In genomic region chr5:119497501-119497900, GRCm38 (mm10) we compare ENCODE assay signal across 32 mouse cellular contexts.
DNase-seq lines count a peak whose midpoint lies in the region; ATAC-seq and TF ChIP-seq lines count a peak whose summit lies in the region.
"Had no signal": no experiment of that assay in that cellular context is flagged by ENCODE, and none has a peak within 500 bp of the region (broad histone marks: within the 10 kb centered on the region; RNA-seq: fewer than 3 reads in every experiment).

No protein-coding gene starts in this region.

- 88% methylated on average over 1 of the region's 1 CpGs for WGBS in hindbrain, postnatal 0 days
- WGBS in hindbrain, embryonic 11.5 days = 88% methylated on average over 1 of the region's 1 CpGs

- H3K27ac ChIP-seq in hindbrain, postnatal 0 days = no peak overlapping the region
- no peak overlapping the region for H3K27ac ChIP-seq in hindbrain, embryonic 11.5 days (ENCODE audit: low read depth, low read length)
- H3K27ac ChIP-seq: embryonic facial prominence, embryonic 13.5 days; forebrain, embryonic 10.5 days; heart, embryonic 13.5 days; hindbrain, embryonic 10.5 days; intestine, embryonic 15.5 days; layer of hippocampus, adult 2 months; liver, embryonic 12.5 days; macrophage; neural tube, embryonic 12.5 days; stomach, embryonic 15.5 days had no signal

- no peaks in the 10 kb centered on the region for H3K9me3 ChIP-seq in hindbrain, postnatal 0 days (ENCODE audit: low read length)
- H3K9me3 ChIP-seq in hindbrain, embryonic 11.5 days (ENCODE audit: control insufficient read depth, low read length) = no peaks in the 10 kb centered on the region
- H3K9me3 ChIP-seq: embryonic facial prominence, embryonic 13.5 days; forebrain, embryonic 10.5 days; heart, embryonic 13.5 days; hindbrain, embryonic 10.5 days; intestine, embryonic 15.5 days; liver, embryonic 12.5 days; neural tube, embryonic 12.5 days; stomach, embryonic 15.5 days had no signal

- ATAC-seq in hindbrain, postnatal 0 days = no peak
- no peak for ATAC-seq in hindbrain, embryonic 11.5 days (ENCODE audit: low FRiP score)
- ATAC-seq: hindbrain, embryonic 16.5 days; intestine, embryonic 15.5 days; liver, embryonic 12.5 days; liver, postnatal 0 days; midbrain, embryonic 16.5 days had no signal

- no peak for TF ChIP-seq CTCF in hindbrain, postnatal 0 days (IDR thresholded peaks at IDR 0.05; ENCODE audit: low read depth)

- H3K27me3 ChIP-seq in hindbrain, postnatal 0 days (ENCODE audit: insufficient read depth, low read length) = no peaks in the 10 kb centered on the region
- no peaks in the 10 kb centered on the region for H3K27me3 ChIP-seq in hindbrain, embryonic 11.5 days (ENCODE audit: control insufficient read depth, insufficient read depth, low read length)
- H3K27me3 ChIP-seq: embryonic facial prominence, embryonic 13.5 days; intestine, embryonic 15.5 days; liver, embryonic 12.5 days; neural tube, embryonic 12.5 days; stomach, embryonic 15.5 days had no signal

- no peak overlapping the region for H3K9ac ChIP-seq in hindbrain, postnatal 0 days (replicated peaks; ENCODE audit: low read length)
- H3K9ac ChIP-seq in hindbrain, embryonic 11.5 days (ENCODE audit: low read depth, low read length) = no peak overlapping the region
- H3K9ac ChIP-seq: embryonic facial prominence, embryonic 13.5 days; heart, embryonic 13.5 days; intestine, embryonic 15.5 days; liver, embryonic 12.5 days; liver, postnatal 0 days; neural tube, embryonic 12.5 days; stomach, embryonic 15.5 days had no signal

- peak; percentile 32 for DNase-seq in hindbrain, postnatal 0 days (ENCODE audit: low spot score)
- DNase-seq in hindbrain, embryonic 11.5 days (ENCODE audit: low spot score) = no peak
- DNase-seq in right cerebral cortex, adult 18-20 months = peak; percentile 8
- DNase-seq in right cerebral cortex, postnatal 14 days = no peak
- peak; percentile 59 for DNase-seq in brain, adult 2 months (ENCODE audit: low read depth, low spot score)
- no peak for DNase-seq in adrenal gland, postnatal 14 days
- DNase-seq: adrenal gland, postnatal 10 days; B cell, adult 2 months; cerebellum, adult 18-20 months; cerebellum, postnatal 10 days; gastrocnemius, postnatal 10 days; heart, postnatal 14 days; kidney, adult 2 months; kidney, postnatal 36 days; left cerebral cortex, postnatal 4 days; liver, postnatal 0 days; lung, postnatal 10 days; thymus, adult 2 months; thymus, postnatal 36 days had no signal

- H3K4me1 ChIP-seq in hindbrain, postnatal 0 days (ENCODE audit: insufficient read depth, low read length) = no peaks in the 10 kb centered on the region
- no peaks in the 10 kb centered on the region for H3K4me1 ChIP-seq in hindbrain, embryonic 11.5 days (replicated peaks; ENCODE audit: control insufficient read depth, insufficient read depth, low read length)
- H3K4me1 ChIP-seq: embryonic facial prominence, embryonic 13.5 days; forebrain, embryonic 10.5 days; hindbrain, embryonic 10.5 days; intestine, embryonic 15.5 days; neural tube, embryonic 12.5 days; stomach, embryonic 15.5 days had no signal

- H3K4me2 ChIP-seq in hindbrain, postnatal 0 days (ENCODE audit: low read depth, low read length) = no peak overlapping the region
- H3K4me2 ChIP-seq in hindbrain, embryonic 11.5 days (replicated peaks; ENCODE audit: low read depth, low read length) = no peak overlapping the region
- H3K4me2 ChIP-seq: embryonic facial prominence, embryonic 13.5 days; heart, embryonic 13.5 days; intestine, embryonic 15.5 days; liver, embryonic 12.5 days; neural tube, embryonic 12.5 days; stomach, embryonic 15.5 days had no signal

- no peak overlapping the region for H3K4me3 ChIP-seq in hindbrain, postnatal 0 days (ENCODE audit: low read length)
- H3K4me3 ChIP-seq in hindbrain, embryonic 11.5 days (ENCODE audit: low read depth, low read length) = no peak overlapping the region
- H3K4me3 ChIP-seq: embryonic facial prominence, embryonic 13.5 days; forebrain, embryonic 10.5 days; heart, embryonic 13.5 days; hindbrain, embryonic 10.5 days; intestine, embryonic 15.5 days; layer of hippocampus, adult 2 months; liver, embryonic 12.5 days; myocyte; neural tube, embryonic 12.5 days; stomach, embryonic 15.5 days had no signal

- no peaks in the 10 kb centered on the region for H3K36me3 ChIP-seq in hindbrain, postnatal 0 days (ENCODE audit: insufficient read depth, low read length)
- H3K36me3 ChIP-seq in hindbrain, embryonic 11.5 days (ENCODE audit: control insufficient read depth, insufficient read depth, low read length) = no peaks in the 10 kb centered on the region
- H3K36me3 ChIP-seq: embryonic facial prominence, embryonic 13.5 days; forebrain, embryonic 10.5 days; heart, embryonic 13.5 days; hindbrain, embryonic 10.5 days; intestine, embryonic 15.5 days; liver, embryonic 12.5 days; neural tube, embryonic 12.5 days; stomach, embryonic 15.5 days had no signal

Comparison
In these comparisons a context has a peak if more than half of its experiments do, and no peak if none do; other contexts are left out.
1. DNase-seq: peak in hindbrain, postnatal 0 days (single experiment), right cerebral cortex, adult 18-20 months (single experiment) and brain, adult 2 months (single experiment); none in hindbrain, embryonic 11.5 days (single experiment), right cerebral cortex, postnatal 14 days (single experiment) and adrenal gland, postnatal 14 days (single experiment).